Mouse (Mus musculus) testis, adult 2 months (tissue): Measurements from ENCODE around the gene Dis3l2. TPM values are rescaled to one million over a fixed set of nuclear protein-coding genes. Genes with fewer than 3 reads are reported as not detected.

ENCODE experiments used
- H3K27ac ChIP-seq: fragments of 200-500 bp; 2 replicates; pipeline ENCODE4 v1.5.1; 2012; ENCODE audit warnings: low read depth, low read length; ENCODE audit not compliant: control insufficient read depth, insufficient read depth
- H3K27me3 ChIP-seq: fragments of 200-500 bp; 2 replicates; pipeline ENCODE4 v1.6.1; 2012; ENCODE audit warnings: mild to moderate bottlenecking, low read length, moderate library complexity; ENCODE audit not compliant: control insufficient read depth, insufficient read depth
- H3K36me3 ChIP-seq: fragments of 200-500 bp; 2 replicates; pipeline ENCODE4 v1.6.1; 2012; ENCODE audit warnings: mild to moderate bottlenecking, low read length; ENCODE audit not compliant: control insufficient read depth, insufficient read depth
- H3K4me1 ChIP-seq: fragments of 200-500 bp; 2 replicates; pipeline ENCODE4 v1.6.1; 2012; ENCODE audit warnings: low read length; ENCODE audit not compliant: control insufficient read depth, insufficient read depth
- H3K4me3 ChIP-seq: fragments of 200-500 bp; 2 replicates; pipeline ENCODE4 v1.5.1; 2012; ENCODE audit warnings: low read depth, mild to moderate bottlenecking, low read length, moderate library complexity, mixed read lengths; ENCODE audit not compliant: control insufficient read depth
- CTCF ChIP-seq: fragments of 200-500 bp; IDR thresholded peaks from 2 replicates; pipeline ENCODE4 v1.5.1; 2012; ENCODE audit warnings: low read depth, mild to moderate bottlenecking, inconsistent platforms, low read length, moderate library complexity; ENCODE audit not compliant: control insufficient read depth, insufficient read depth, insufficient replicate concordance
- POLR2A ChIP-seq: fragments of 200-500 bp; IDR thresholded peaks from 2 replicates; pipeline ENCODE4 v1.6.1; 2012; ENCODE audit warnings: low read depth, mild to moderate bottlenecking, inconsistent platforms, low read length, moderate library complexity; ENCODE audit not compliant: control insufficient read depth
- polyA plus RNA-seq: library from polyadenylated mRNA; depleted of rRNA; stranded (reverse); fragments of >200 nt; gene quantifications from 2 replicates; pipeline ENCODE4 v1.2.3, GENCODE M21; 2012

Gene Dis3l2
- polyA plus RNA-seq, 1 experiment = 27.5 TPM

GRCm38 (mm10) chr1:87051369-87051768, 347.8 kb downstream of the Dis3l2 start:
- Histone ChIP-seq H3K27me3 (no peaks in the 10 kb centered on the region), H3K4me1 (no peaks in the 10 kb centered on the region), H3K36me3 (no peaks in the 10 kb centered on the region), H3K27ac (no peak overlapping the region), H3K4me3 (no peak overlapping the region)
- no peak for TF ChIP-seq CTCF
- TF ChIP-seq POLR2A = no peak

GRCm38 (mm10) chr1:87057075-87057474, 353.5 kb downstream of the Dis3l2 start:
- Histone ChIP-seq H3K36me3 (no peaks in the 10 kb centered on the region), H3K4me3 (no peak overlapping the region), H3K27ac (no peak overlapping the region), H3K27me3 (no peaks in the 10 kb centered on the region), H3K4me1 (peaks cover 2% of the 10 kb centered on the region; the same call in 1 of the 2 replicates)
- no peak for TF ChIP-seq CTCF
- TF ChIP-seq POLR2A = no peak

GRCm38 (mm10) chr1:87059042-87059665, 355.5 kb downstream of the Dis3l2 start:
- Histone ChIP-seq H3K27me3 (no peaks in the 10 kb centered on the region), H3K27ac (no peak overlapping the region), H3K36me3 (no peaks in the 10 kb centered on the region), H3K4me1 (peaks cover 2% of the 10 kb centered on the region; the same call in 1 of the 2 replicates), H3K4me3 (no peak overlapping the region)
- TF ChIP-seq POLR2A = no peak

GRCm38 (mm10) chr1:87060913-87061312, 357.3 kb downstream of the Dis3l2 start:
- H3K27ac ChIP-seq = no peak overlapping the region
- H3K36me3 ChIP-seq = no peaks in the 10 kb centered on the region
- H3K4me3 ChIP-seq = no peak overlapping the region
- peaks cover 2% of the 10 kb centered on the region; the same call in 1 of the 2 replicates for H3K4me1 ChIP-seq
- H3K27me3 ChIP-seq = no peaks in the 10 kb centered on the region
- no peak for TF ChIP-seq CTCF
- TF ChIP-seq POLR2A = no peak

GRCm38 (mm10) chr1:87070720-87071119, 367.1 kb downstream of the Dis3l2 start:
- no peaks in the 10 kb centered on the region for H3K4me1 ChIP-seq
- H3K36me3 ChIP-seq = no peaks in the 10 kb centered on the region
- no peak overlapping the region for H3K4me3 ChIP-seq
- TF ChIP-seq POLR2A (no peak), CTCF (peak; percentile 73; the same call in 1 of the 2 replicates)
- no peaks in the 10 kb centered on the region for H3K27me3 ChIP-seq
- H3K27ac ChIP-seq = no peak overlapping the region

- TF ChIP-seq CTCF (no peak), POLR2A (no peak)
- Histone ChIP-seq H3K36me3 (no peaks in the 10 kb centered on the region), H3K4me1 (no peaks in the 10 kb centered on the region), H3K27me3 (no peaks in the 10 kb centered on the region), H3K27ac (no peak overlapping the region), H3K4me3 (no peak overlapping the region)
Measured at GRCm38 (mm10) chr1:87073776-87074175, 370.2 kb downstream of the Dis3l2 start.

GRCm38 (mm10) chr1:87086196-87086595, 382.6 kb downstream of the Dis3l2 start:
- no peak overlapping the region for H3K4me3 ChIP-seq
- H3K4me1 ChIP-seq = peaks cover 14% of the 10 kb centered on the region
- no peaks in the 10 kb centered on the region for H3K36me3 ChIP-seq
- no peak overlapping the region for H3K27ac ChIP-seq
- TF ChIP-seq POLR2A = no peak
- TF ChIP-seq CTCF = no peak
- H3K27me3 ChIP-seq = no peaks in the 10 kb centered on the region

GRCm38 (mm10) chr1:87086964-87087363, 383.4 kb downstream of the Dis3l2 start:
- Histone ChIP-seq H3K4me1 (peaks cover 14% of the 10 kb centered on the region), H3K27ac (no peak overlapping the region), H3K27me3 (no peaks in the 10 kb centered on the region), H3K4me3 (peak overlapping the region; percentile 73), H3K36me3 (no peaks in the 10 kb centered on the region)
- TF ChIP-seq POLR2A (no peak), CTCF (peak; percentile 34; the same call in 1 of the 2 replicates)
